Mouse (Mus musculus) small intestine, adult 2 months (tissue): ENCODE measurements around the gene Tbca. TPM values are rescaled to one million over a fixed set of nuclear protein-coding genes. Genes with fewer than 3 reads are reported as not detected.

Experiments
- H3K27ac ChIP-seq: fragments of 200-500 bp; 2 replicates; pipeline ENCODE4 v1.5.1; 2012; ENCODE audit warnings: low read depth, low read length, control low read depth, inconsistent platforms; ENCODE audit not compliant: insufficient read depth
- H3K27me3 ChIP-seq: fragments of 200-500 bp; 2 replicates; pipeline ENCODE4 v1.6.1; 2012; ENCODE audit warnings: mild to moderate bottlenecking, moderate library complexity, low read length, inconsistent platforms; ENCODE audit not compliant: control insufficient read depth, insufficient read depth
- H3K36me3 ChIP-seq: fragments of 200-500 bp; 2 replicates; pipeline ENCODE4 v1.6.1; 2012; ENCODE audit warnings: mild to moderate bottlenecking, low read length, control low read depth, inconsistent platforms; ENCODE audit not compliant: control insufficient read depth, insufficient read depth
- H3K4me1 ChIP-seq: fragments of 200-500 bp; 2 replicates; pipeline ENCODE4 v1.6.1; 2012; ENCODE audit warnings: low read length, inconsistent platforms, mixed read lengths; ENCODE audit not compliant: control insufficient read depth, insufficient read depth, insufficient read length
- H3K4me3 ChIP-seq: fragments of 200-500 bp; 2 replicates; pipeline ENCODE4 v1.5.1; 2012; ENCODE audit warnings: low read depth, mild to moderate bottlenecking, control low read depth, inconsistent platforms, low read length, moderate library complexity
- CTCF ChIP-seq: fragments of 200-500 bp; IDR thresholded peaks from 2 replicates; pipeline ENCODE4 v1.5.1; 2012; ENCODE audit warnings: low read depth, mild to moderate bottlenecking, control low read depth, inconsistent platforms, low read length, moderate library complexity, mixed read lengths; ENCODE audit not compliant: insufficient replicate concordance, insufficient read length; ENCODE audit errors: extremely low read depth
- POLR2A ChIP-seq: fragments of 200-500 bp; IDR thresholded peaks from 2 replicates; pipeline ENCODE4 v1.6.1; 2012; ENCODE audit warnings: low read depth, mild to moderate bottlenecking, control low read depth, inconsistent platforms, low read length, moderate library complexity
- WGBS: fragments of 180-500 bp; shearing (Covaris S2); methylation state at CpG from one replicate; pipeline ENCODE4 v1.1.7; 2018; 5-methylcytosine and 5-hydroxymethylcytosine counted together
- polyA plus RNA-seq: library from polyadenylated mRNA; depleted of rRNA; stranded (reverse); fragments of >200 nt; gene quantifications from 2 replicates; pipeline ENCODE4 v1.2.3, GENCODE M21; 2012

The Tbca gene
- polyA plus RNA-seq, 1 experiment: 0.91 TPM

DNA sequence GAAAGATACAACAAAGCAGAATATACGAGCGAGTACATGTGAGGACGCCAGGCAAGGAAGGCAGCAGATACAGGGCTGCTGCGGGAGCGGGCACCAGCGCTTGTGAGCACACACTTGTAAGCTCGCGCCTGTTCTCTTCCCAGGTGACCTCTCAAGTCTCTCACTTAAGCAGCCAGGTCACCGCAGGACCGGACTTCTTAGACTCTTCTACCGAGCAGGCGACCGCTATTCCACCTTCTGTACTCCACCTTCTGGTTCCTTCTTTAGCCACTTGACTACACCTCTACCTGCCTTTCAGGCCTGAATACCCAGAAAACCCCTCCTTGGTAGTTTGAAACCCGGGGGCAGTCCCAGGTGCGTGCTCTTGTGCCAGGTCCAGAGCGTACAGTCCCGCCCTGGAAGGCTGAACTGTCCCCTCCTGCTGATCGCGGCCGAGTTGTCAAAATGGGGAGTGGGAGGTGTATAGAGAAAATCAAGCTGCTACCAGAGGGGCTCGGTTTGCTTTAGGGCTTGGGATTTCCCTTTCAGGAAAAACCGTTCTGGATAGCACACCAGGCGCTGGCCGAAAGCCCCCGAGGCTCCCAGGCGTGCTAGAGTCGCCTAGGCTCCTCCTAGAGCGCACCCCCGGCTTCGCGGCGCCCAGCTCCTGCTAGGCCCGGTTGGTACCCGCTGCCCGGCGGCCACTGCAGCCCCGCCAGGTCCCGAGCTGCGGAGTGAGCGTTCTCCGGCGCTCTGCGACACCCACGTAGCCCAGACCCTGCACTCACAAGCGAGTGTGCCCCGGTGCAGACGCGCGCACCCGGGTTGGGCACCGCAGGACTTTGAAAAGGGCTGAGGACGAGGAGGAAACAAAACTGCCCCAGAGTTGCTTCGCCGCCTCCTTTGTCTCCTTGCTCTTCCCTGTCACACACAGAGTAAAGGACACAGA lies 84.7 kb downstream of the Tbca start:
- H3K27me3 ChIP-seq: peaks cover 76% of the 10 kb centered on the region
- H3K27ac ChIP-seq: no peak overlapping the region
- H3K4me3 ChIP-seq: no peak overlapping the region
- H3K36me3 ChIP-seq: no peaks in the 10 kb centered on the region
- TF ChIP-seq CTCF (no peak), POLR2A (no peak)
- H3K4me1 ChIP-seq: peaks cover 4% of the 10 kb centered on the region; the same call in 1 of the 2 replicates
- WGBS: 2% methylated on average over 54 of the region's 54 CpGs

GRCm38 (mm10) chr13:94874039-94874425 lies 85.3 kb downstream of the Tbca start:
- 6% methylated on average over 8 of the region's 8 CpGs for WGBS
- Histone ChIP-seq H3K36me3 (no peaks in the 10 kb centered on the region), H3K4me3 (no peak overlapping the region), H3K4me1 (peaks cover 2% of the 10 kb centered on the region; the same call in 1 of the 2 replicates), H3K27ac (no peak overlapping the region), H3K27me3 (peaks cover 70% of the 10 kb centered on the region)
- no peak for TF ChIP-seq CTCF
- TF ChIP-seq POLR2A: no peak

GRCm38 (mm10) chr13:94874656-94875395 lies 86.1 kb downstream of the Tbca start:
- Histone ChIP-seq H3K36me3 (no peaks in the 10 kb centered on the region), H3K4me3 (no peak overlapping the region), H3K27ac (no peak overlapping the region), H3K4me1 (peaks cover 2% of the 10 kb centered on the region; the same call in 1 of the 2 replicates), H3K27me3 (peaks cover 63% of the 10 kb centered on the region)
- WGBS: 5% methylated on average over 23 of the region's 23 CpGs
- no peak for TF ChIP-seq CTCF
- no peak for TF ChIP-seq POLR2A

- peaks cover 2% of the 10 kb centered on the region; the same call in 1 of the 2 replicates for H3K4me1 ChIP-seq
- WGBS: 8% methylated on average over 30 of the region's 30 CpGs
- no peak within 1 kb of the TSS for H3K4me3 ChIP-seq
- H3K27ac ChIP-seq: no peak within 1 kb of the TSS
- TF ChIP-seq CTCF: no peak
- no peaks in the 10 kb centered on the region for H3K36me3 ChIP-seq
- peaks cover 63% of the 10 kb centered on the region for H3K27me3 ChIP-seq
These were observed 86.7 kb downstream of the Tbca start, which contains the start of gene Otp for GRCm38 (mm10) chr13:94875396-94875880. Gene Otp (plus strand): TSS chr13:94875602.

DNA sequence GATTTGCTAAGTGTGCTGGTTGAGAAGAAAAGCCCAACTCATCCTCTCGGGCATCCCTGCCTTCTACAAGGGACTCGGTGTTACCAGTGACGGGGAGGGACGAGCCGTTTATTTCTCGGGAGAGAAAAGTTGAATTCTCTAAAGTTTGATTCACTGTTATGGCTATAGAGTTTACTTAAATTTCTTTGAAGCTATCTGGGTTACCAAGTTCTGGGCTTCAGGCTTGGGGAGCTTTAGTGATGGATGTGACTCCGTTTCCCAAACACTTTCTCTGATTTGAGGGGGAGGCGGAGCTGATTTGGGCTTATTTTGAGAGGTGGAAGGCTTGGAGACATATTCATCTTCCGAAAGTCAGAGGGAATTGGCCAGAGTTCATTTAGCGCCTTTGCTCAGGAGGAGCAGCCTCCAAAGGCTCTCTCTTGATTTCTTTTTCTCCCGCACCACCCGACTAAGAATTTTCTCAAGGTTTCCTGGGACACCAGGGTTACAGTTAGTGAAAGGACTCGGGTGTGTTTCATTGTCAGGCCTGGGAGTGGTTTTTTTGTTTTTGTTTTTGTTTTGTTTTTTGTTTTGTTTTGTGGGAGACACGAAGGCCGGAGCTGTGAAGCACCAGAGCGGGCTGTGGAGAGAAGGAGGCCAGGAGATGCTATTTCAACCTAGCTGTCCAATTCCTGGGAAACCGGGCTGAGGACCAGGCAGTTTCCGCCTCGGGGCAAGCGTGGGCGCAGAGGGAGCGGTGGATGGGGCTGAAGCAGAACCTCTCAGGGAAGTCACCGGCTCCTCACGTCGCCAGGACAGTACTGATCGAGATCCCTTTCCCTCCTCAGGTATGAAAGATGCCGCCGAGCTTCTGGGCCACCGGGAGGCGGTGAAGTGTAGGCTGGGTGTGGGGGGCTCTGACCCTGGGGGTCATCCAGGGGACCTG lies 87.8 kb downstream of the Tbca start:
- TF ChIP-seq CTCF (no peak), POLR2A (no peak)
- Histone ChIP-seq H3K27me3 (peaks cover 65% of the 10 kb centered on the region), H3K4me3 (no peak overlapping the region), H3K36me3 (no peaks in the 10 kb centered on the region), H3K27ac (no peak overlapping the region), H3K4me1 (peaks cover 2% of the 10 kb centered on the region; the same call in 1 of the 2 replicates)
- WGBS: 6% methylated on average over 30 of the region's 30 CpGs

GRCm38 (mm10) chr13:94877211-94877590 lies 88.5 kb downstream of the Tbca start:
- no peaks in the 10 kb centered on the region for H3K36me3 ChIP-seq
- WGBS: 9% methylated on average over 27 of the region's 27 CpGs
- no peak overlapping the region for H3K27ac ChIP-seq
- H3K4me1 ChIP-seq: peaks cover 2% of the 10 kb centered on the region; the same call in 1 of the 2 replicates
- H3K27me3 ChIP-seq: peaks cover 68% of the 10 kb centered on the region
- no peak overlapping the region for H3K4me3 ChIP-seq
- no peak for TF ChIP-seq CTCF
- TF ChIP-seq POLR2A: no peak
